Mouse (Mus musculus): ENCODE measurements around the gene Misp.

Gene Misp

DNA sequence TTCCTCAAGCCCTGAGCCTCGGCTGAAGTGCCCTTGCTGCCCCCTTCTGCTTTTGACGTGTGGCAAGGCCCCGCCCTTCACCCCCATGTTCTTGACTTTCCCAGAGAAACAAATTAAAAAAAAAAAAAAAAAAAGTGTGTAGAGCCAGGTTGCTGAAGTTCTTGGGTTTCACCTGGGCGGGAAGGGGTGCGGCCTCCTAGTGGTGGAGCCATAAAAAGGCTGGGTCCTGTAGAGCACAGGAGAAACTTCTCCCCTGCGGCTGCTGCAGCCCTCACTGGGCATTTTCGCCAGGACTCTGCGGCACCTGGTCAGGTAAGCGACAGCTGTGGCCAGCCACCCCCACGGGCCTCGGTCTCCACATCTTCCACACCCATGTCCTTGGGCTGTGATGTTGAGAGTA, at the start of gene Misp:
Gene Misp (plus strand): TSS at position 208 of the 400 bp plus-strand sequence.
- DNase-seq (ENCODE audit: low spot score): peak; percentile 28

- no peak for DNase-seq (ENCODE audit: low spot score)
Observed at GRCm38 (mm10) chr10:79772320-79772719, 48.5 kb upstream of the Misp start.

GRCm38 (mm10) chr10:79773208-79773607, 47.6 kb upstream of the Misp start:
- no peak for DNase-seq (ENCODE audit: low spot score)

DNA sequence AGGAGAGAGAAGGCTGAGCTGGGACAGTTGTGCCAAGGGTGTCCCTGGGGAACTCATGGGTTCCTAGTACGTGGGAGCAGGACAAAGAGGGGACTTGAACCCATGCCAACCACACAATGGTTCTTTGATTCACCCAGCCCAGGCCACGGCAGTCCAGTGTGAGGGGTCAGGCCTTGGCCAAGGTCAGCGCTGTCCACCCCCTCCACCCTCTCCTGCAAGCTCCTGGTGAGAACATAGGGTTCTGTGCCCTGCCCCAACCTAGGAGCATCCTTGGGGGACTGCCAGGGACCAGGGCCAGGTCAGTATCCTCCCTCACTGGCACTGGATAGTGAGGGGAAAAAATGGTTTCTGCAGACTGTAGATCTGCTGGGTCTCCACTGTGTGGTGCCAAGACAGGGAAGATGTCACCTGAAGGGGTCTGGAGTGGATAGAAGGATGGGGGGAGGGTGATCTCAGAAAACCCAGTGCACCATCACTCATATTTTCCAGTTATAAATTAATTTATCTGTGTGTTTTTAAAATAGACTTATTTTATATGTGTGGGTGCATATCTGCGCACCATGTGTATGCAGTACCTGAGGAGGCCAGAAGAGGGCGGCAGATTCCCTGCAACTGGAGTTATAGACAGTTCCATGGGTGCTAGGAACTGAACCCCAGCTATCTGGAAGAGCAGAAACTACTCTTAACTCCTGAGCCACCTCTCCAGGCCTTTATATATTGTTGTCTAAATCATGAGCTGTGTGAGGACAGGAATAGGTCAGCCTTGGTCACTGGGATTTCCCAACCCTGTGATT, 46.1 kb upstream of the Misp start:
- no peak for DNase-seq (ENCODE audit: low spot score)

DNA sequence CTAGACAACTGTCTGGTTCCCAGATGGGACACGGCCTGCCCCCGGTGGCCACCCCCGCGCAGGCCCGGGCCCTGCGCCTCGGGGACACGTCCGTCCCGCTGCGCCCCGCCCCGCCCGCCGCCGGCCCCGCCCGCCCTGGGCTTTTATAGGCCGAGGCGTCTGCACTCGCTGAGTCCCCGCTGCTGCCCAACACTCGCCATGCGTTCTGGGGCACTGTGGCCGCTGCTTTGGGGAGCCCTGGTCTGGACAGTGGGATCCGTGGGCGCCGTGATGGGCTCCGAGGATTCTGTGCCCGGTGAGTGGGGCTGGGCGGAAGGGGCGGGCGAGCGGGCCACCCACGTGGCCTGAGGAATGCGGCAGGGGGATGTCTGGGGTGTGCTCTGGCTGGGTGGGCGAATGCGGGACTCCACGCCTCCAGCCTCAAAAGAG, 43.7 kb upstream of the Misp start, which contains the start of gene Fstl3:
Gene Fstl3 (plus strand): TSS at position 170 of the 429 bp plus-strand sequence.
- DNase-seq (ENCODE audit: low spot score): no peak

GRCm38 (mm10) chr10:79778006-79778405, 42.8 kb upstream of the Misp start:
- peak; percentile 52 for DNase-seq (ENCODE audit: low spot score)

DNA sequence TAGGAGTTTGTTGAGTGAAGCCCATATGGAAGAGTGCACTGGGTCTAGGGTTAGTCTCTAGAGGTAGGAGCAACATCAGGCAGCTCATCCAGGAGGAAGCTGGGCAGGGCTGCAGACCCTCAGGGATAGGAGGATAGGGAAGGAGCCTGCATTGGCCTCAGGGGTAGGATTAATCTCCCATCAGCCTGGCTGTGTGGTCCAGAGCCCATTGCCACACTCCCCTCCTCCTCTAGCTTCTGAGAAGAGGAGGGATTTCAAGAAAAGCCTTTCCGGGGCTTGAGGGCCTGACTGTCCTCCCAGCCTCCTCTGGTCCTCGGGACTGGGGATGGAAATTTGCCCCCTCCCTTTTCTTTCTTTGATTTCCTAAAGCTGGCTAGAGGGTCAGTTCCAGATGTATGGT, 41.6 kb upstream of the Misp start:
- DNase-seq (ENCODE audit: low spot score): no peak

- DNase-seq (ENCODE audit: low spot score): peak; percentile 99
Observed at GRCm38 (mm10) chr10:79779784-79780663, 40.8 kb upstream of the Misp start.

- no peak for DNase-seq (ENCODE audit: low spot score)
Observed at GRCm38 (mm10) chr10:79780664-79781015, 40.1 kb upstream of the Misp start.

DNA sequence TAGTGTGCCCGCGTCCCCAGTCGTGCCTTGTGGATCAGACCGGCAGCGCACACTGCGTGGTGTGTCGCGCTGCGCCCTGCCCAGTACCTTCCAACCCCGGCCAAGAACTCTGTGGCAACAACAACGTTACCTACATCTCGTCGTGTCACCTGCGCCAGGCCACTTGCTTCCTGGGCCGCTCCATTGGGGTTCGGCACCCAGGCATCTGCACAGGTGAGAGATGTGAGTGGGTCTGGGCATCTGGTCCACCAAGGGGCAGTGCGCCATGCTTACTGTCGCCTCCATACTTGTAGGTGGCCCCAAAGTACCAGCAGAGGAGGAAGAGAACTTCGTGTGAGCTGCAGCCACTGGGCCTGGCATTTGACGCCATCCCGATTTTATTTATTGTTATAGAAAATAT, 39.6 kb upstream of the Misp start:
- DNase-seq (ENCODE audit: low spot score): no peak

GRCm38 (mm10) chr10:79781956-79782355, 38.8 kb upstream of the Misp start:
- no peak for DNase-seq (ENCODE audit: low spot score)

DNA sequence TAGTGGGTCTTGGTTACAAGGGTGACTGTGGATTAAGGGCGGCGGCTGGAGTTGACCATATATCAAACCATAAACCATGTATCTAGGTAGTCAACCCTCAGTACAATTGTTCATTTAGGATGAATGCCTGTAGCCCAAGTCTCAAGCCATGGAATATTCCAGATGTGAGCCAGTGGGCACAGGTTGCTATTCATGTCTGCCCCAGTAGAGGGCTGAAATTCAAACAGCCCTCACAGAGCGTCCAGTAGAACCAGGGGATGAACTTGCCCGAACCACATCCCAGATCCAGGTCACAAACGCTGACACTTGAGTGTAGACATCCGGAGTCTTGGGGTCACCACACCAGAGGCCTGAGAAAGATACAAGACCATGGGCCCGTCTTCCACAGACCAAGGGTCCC, 37.7 kb upstream of the Misp start:
- no peak for DNase-seq (ENCODE audit: low spot score)

- no peak for DNase-seq (ENCODE audit: low spot score)
Observed at GRCm38 (mm10) chr10:79783920-79784800, 36.6 kb upstream of the Misp start.

- peak; percentile 79 for DNase-seq (ENCODE audit: low spot score)
Observed at GRCm38 (mm10) chr10:79788386-79789158, 32.2 kb upstream of the Misp start.

DNA sequence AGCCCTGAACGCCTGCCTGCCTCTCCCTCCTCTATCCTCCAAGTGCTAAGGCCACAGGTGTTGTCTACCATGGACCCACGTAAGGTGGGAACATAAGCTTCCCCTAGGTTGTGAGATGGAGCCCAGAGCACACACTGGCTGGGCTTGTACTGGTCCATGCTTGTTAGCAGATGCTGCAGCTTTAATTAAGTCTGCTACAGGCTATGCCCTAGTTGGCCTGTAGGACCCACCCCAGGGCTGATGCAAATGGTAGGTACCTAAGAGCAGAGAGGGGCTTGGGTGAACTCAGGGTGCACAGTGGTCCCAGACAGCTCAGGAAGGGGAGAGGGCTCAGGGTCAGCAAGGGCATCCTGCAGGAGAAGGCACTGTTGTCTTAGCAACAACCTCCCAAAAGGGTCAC, 31.2 kb upstream of the Misp start:
- DNase-seq (ENCODE audit: low spot score): no peak

GRCm38 (mm10) chr10:79790861-79791260, 29.9 kb upstream of the Misp start, which contains the start of gene Prss57:
Gene Prss57, minus strand, starts transcription at chr10:79790961.
- DNase-seq (ENCODE audit: low spot score): no peak

GRCm38 (mm10) chr10:79792339-79793040, 28.3 kb upstream of the Misp start:
- DNase-seq (ENCODE audit: low spot score): no peak

- peak; percentile 68 for DNase-seq (ENCODE audit: low spot score)
Observed at GRCm38 (mm10) chr10:79793051-79793737, 27.6 kb upstream of the Misp start, which contains the start of gene Palm. Gene Palm, plus strand, starts transcription at chr10:79793572.

DNA sequence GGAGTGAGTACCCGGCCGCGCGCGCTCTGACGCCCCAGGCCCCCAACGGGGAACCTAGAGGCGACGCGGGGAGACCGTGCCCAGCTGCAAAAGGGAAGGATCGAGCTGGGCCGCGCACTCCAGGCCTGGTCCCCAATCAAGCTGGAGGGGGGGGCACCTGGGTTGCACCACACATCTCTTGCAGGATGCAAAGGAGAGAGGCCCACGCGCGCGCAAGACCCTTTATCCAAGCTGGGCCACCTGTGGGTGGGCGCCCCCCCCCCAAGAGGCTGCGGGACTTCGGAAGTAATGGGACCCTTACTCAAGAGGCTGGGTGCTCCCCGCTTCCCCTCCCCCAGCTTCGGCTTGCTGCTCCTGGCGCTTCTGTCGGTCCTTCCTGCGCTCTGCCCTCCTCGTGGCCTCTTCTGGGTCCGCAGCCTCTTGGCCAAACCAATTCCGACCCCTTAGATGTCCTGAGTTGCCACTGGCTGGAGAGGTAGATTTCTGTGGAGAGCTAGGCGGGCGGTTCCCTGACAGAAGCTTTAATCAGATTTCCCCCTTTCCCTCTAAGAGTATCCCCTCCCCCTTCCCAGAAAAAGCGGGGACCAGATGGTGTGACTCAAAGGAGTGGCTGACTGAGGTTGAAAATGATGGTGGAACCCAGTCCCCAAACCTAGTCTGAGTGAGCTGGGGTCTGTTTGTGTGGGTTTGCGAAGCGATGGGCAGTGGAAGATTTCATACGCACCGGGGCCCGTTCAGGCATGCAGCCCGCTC, 26.9 kb upstream of the Misp start:
- DNase-seq (ENCODE audit: low spot score): no peak

Data from lung, postnatal 25 days (tissue).